Mouse (Mus musculus) forebrain, embryonic 13.5 days (tissue): ENCODE data around the gene Prkch. TPM values are rescaled to one million over a fixed set of nuclear protein-coding genes. Genes with fewer than 3 reads are reported as not detected.
A peak's percentile ranks its signal among the peaks of the same experiment; 100 is the strongest.

Source experiments
- ATAC-seq: fragments of 200-750 bp; cut with Nextera tagmentation; 2 replicates; pipeline ENCODE4 v1.8.0; 2017
- H3K27ac ChIP-seq: fragments of 300-500 bp; sonication (generic); 2 replicates; pipeline ENCODE4 v1.5.1; 2015; ENCODE audit warnings: inconsistent platforms, mild to moderate bottlenecking, moderate library complexity
- H3K27me3 ChIP-seq: fragments of 300-500 bp; sonication (generic); 2 replicates; pipeline ENCODE4 v1.6.1; 2015; ENCODE audit warnings: mild to moderate bottlenecking, inconsistent platforms
- H3K36me3 ChIP-seq: fragments of 300-500 bp; sonication (generic); 2 replicates; pipeline ENCODE4 v1.6.1; 2015; ENCODE audit warnings: mild to moderate bottlenecking, inconsistent platforms; ENCODE audit not compliant: poor library complexity, severe bottlenecking
- H3K4me1 ChIP-seq: fragments of 300-500 bp; sonication (generic); 2 replicates; pipeline ENCODE4 v1.6.1; 2015; ENCODE audit warnings: inconsistent platforms
- H3K4me2 ChIP-seq: fragments of 300-500 bp; sonication (generic); 2 replicates; pipeline ENCODE4 v1.6.1; 2015; ENCODE audit warnings: inconsistent platforms, mild to moderate bottlenecking, moderate library complexity
- H3K4me3 ChIP-seq: fragments of 300-500 bp; sonication (generic); 2 replicates; pipeline ENCODE4 v1.5.1; 2015; ENCODE audit warnings: mild to moderate bottlenecking, inconsistent platforms
- H3K9ac ChIP-seq: fragments of 300-500 bp; sonication (generic); 2 replicates; pipeline ENCODE4 v1.6.1; 2015; ENCODE audit warnings: mild to moderate bottlenecking, inconsistent platforms
- H3K9me3 ChIP-seq: fragments of 300-500 bp; sonication (generic); replicated peaks from 2 replicates; pipeline ENCODE4 v1.6.1; 2016; ENCODE audit warnings: inconsistent platforms
- WGBS: fragments of 180-500 bp; shearing (Covaris S2); methylation state at CpG from one replicate; pipeline ENCODE4 v1.1.7; 2015; 5-methylcytosine and 5-hydroxymethylcytosine counted together
- polyA plus RNA-seq: library from polyadenylated mRNA; unstranded; fragments of >200 nt; fragmentation: Nextera tagmentation; extraction: Ambion mirVana; gene quantifications from 2 replicates; pipeline ENCODE4 v1.2.1, GENCODE M21; 2015

The Prkch gene
- polyA plus RNA-seq, 1 experiment from 2014 or later, result 3.1 TPM

- WGBS, result 74% methylated on average over 10 of the region's 10 CpGs
- no peaks in the 10 kb centered on the region for H3K4me1 ChIP-seq
- H3K36me3 ChIP-seq, result no peaks in the 10 kb centered on the region
- no peaks in the 10 kb centered on the region for H3K27me3 ChIP-seq
- no peaks in the 10 kb centered on the region for H3K9me3 ChIP-seq
- no peak for ATAC-seq
- H3K9ac ChIP-seq, result no peak overlapping the region
- H3K4me2 ChIP-seq, result no peak overlapping the region
- no peak overlapping the region for H3K27ac ChIP-seq
- H3K4me3 ChIP-seq, result no peak overlapping the region
Observed at GRCm38 (mm10) chr12:73802379-73803057, 217.9 kb downstream of the Prkch start.

GRCm38 (mm10) chr12:73803946-73804345 is 219.3 kb downstream of the Prkch start:
- H3K4me1 ChIP-seq, result no peaks in the 10 kb centered on the region
- no peak overlapping the region for H3K9ac ChIP-seq
- H3K9me3 ChIP-seq, result no peaks in the 10 kb centered on the region
- H3K4me2 ChIP-seq, result no peak overlapping the region
- H3K27ac ChIP-seq, result no peak overlapping the region
- 91% methylated on average over 4 of the region's 4 CpGs for WGBS
- ATAC-seq, result no peak
- H3K27me3 ChIP-seq, result no peaks in the 10 kb centered on the region
- H3K36me3 ChIP-seq, result no peaks in the 10 kb centered on the region
- no peak overlapping the region for H3K4me3 ChIP-seq

- peaks cover 7% of the 10 kb centered on the region; the same call in 1 of the 2 replicates for H3K4me1 ChIP-seq
- H3K4me3 ChIP-seq, result no peak overlapping the region
- H3K36me3 ChIP-seq, result no peaks in the 10 kb centered on the region
- H3K27me3 ChIP-seq, result no peaks in the 10 kb centered on the region
- H3K9me3 ChIP-seq, result no peaks in the 10 kb centered on the region
- WGBS, result 54% methylated on average over 3 of the region's 3 CpGs
- no peak overlapping the region for H3K27ac ChIP-seq
- H3K4me2 ChIP-seq, result no peak overlapping the region
- ATAC-seq, result no peak
- H3K9ac ChIP-seq, result no peak overlapping the region
Observed at GRCm38 (mm10) chr12:73805541-73805940, 220.9 kb downstream of the Prkch start.

DNA sequence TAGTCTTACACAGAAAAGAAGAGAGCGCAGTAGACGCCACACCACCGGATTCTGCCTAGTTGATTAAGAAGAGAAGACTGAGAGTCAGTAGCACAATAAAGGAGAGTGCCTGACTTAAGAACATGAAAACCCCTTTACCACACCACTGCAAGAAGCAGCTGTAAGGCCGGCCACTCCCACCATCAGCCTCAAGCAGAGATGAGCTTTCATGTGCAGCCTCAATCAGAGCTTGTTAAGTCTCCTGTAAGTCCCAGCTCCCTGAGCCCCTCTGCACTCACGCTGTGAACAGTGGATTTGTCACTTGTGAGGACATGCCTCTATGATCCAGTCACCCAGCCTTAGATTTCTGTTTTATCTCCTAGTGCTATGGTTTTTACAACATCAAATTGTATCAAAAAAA is 221.4 kb downstream of the Prkch start:
- Histone ChIP-seq H3K27me3 (no peaks in the 10 kb centered on the region), H3K4me3 (no peak overlapping the region), H3K9ac (no peak overlapping the region), H3K36me3 (no peaks in the 10 kb centered on the region), H3K4me2 (no peak overlapping the region), H3K9me3 (no peaks in the 10 kb centered on the region), H3K27ac (no peak overlapping the region), H3K4me1 (peaks cover 11% of the 10 kb centered on the region)
- ATAC-seq, result no peak
- 25% methylated on average over 5 of the region's 5 CpGs for WGBS

DNA sequence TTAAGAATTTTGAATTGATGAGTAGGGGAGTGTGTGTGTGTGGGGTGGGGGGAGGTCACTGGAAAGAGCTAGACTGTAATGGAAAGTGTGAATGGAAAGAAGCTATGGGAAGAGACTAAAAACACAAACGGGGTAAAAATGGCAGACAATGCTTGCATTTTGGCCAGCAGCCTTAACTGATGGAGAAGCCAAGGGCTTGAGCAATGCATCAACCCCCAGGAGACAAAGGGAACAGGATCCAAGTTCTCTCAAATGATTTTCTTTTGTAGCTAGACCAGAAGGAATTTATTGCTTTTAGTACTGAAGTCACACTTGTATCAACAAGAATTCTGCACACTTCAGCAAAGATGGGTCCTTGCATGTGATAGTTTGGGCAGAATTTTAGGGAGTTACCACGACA is 222.6 kb downstream of the Prkch start:
- H3K27ac ChIP-seq, result no peak overlapping the region
- H3K4me2 ChIP-seq, result no peak overlapping the region
- no peak overlapping the region for H3K4me3 ChIP-seq
- ATAC-seq, result no peak
- H3K9me3 ChIP-seq, result no peaks in the 10 kb centered on the region
- H3K27me3 ChIP-seq, result no peaks in the 10 kb centered on the region
- H3K4me1 ChIP-seq, result peaks cover 12% of the 10 kb centered on the region
- H3K9ac ChIP-seq, result no peak overlapping the region
- WGBS, result 85% methylated on average over 2 of the region's 2 CpGs
- no peaks in the 10 kb centered on the region for H3K36me3 ChIP-seq

- Histone ChIP-seq H3K9ac (no peak overlapping the region), H3K4me2 (no peak overlapping the region), H3K4me1 (peaks cover 12% of the 10 kb centered on the region), H3K9me3 (no peaks in the 10 kb centered on the region), H3K4me3 (no peak overlapping the region), H3K27me3 (no peaks in the 10 kb centered on the region), H3K36me3 (no peaks in the 10 kb centered on the region), H3K27ac (no peak overlapping the region)
- WGBS, result 50% methylated on average over 13 of the region's 13 CpGs
- peak; percentile 63; the same call in 1 of the 2 replicates for ATAC-seq
Observed at GRCm38 (mm10) chr12:73810041-73810795, 225.6 kb downstream of the Prkch start.

- no peak overlapping the region for H3K9ac ChIP-seq
- no peaks in the 10 kb centered on the region for H3K9me3 ChIP-seq
- 64% methylated on average over 5 of the region's 5 CpGs for WGBS
- H3K27me3 ChIP-seq, result no peaks in the 10 kb centered on the region
- H3K27ac ChIP-seq, result no peak overlapping the region
- H3K4me3 ChIP-seq, result no peak overlapping the region
- no peaks in the 10 kb centered on the region for H3K36me3 ChIP-seq
- no peak overlapping the region for H3K4me2 ChIP-seq
- H3K4me1 ChIP-seq, result peaks cover 12% of the 10 kb centered on the region
- ATAC-seq, result no peak; the same call in 1 of the 2 replicates
Observed at GRCm38 (mm10) chr12:73810903-73811302, 226.3 kb downstream of the Prkch start.

DNA sequence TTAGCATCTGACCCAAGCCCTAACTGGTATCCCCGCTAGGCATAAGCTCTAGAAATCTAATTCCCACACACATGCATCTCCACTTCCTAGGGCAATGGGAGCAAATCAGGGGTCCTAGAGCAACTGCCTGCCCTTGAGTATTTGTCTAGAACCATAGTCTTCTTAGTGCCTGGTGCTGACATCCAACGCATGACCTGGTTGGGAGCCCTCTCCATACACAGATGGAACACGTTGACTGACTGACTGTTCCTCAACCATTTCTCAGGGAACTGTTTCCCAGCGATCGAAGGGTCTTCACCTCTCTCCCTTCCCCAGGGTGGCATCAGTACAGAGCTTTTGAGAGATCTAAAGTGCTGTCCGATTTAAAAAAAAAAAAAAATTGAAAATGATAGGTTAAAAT is 227.6 kb downstream of the Prkch start:
- Histone ChIP-seq H3K27me3 (no peaks in the 10 kb centered on the region), H3K27ac (no peak overlapping the region), H3K36me3 (no peaks in the 10 kb centered on the region), H3K4me2 (no peak overlapping the region), H3K9ac (no peak overlapping the region), H3K4me3 (no peak overlapping the region), H3K9me3 (no peaks in the 10 kb centered on the region), H3K4me1 (peaks cover 12% of the 10 kb centered on the region)
- WGBS, result 88% methylated on average over 6 of the region's 6 CpGs
- ATAC-seq, result no peak

- Histone ChIP-seq H3K27ac (no peak overlapping the region), H3K4me3 (no peak overlapping the region), H3K9ac (no peak overlapping the region), H3K4me2 (no peak overlapping the region), H3K27me3 (no peaks in the 10 kb centered on the region), H3K9me3 (no peaks in the 10 kb centered on the region), H3K4me1 (peaks cover 12% of the 10 kb centered on the region), H3K36me3 (no peaks in the 10 kb centered on the region)
- 73% methylated on average over 11 of the region's 11 CpGs for WGBS
- ATAC-seq, result no peak
Observed at GRCm38 (mm10) chr12:73813016-73813900, 228.7 kb downstream of the Prkch start.

GRCm38 (mm10) chr12:73814056-73814735 is 229.6 kb downstream of the Prkch start:
- Histone ChIP-seq H3K4me1 (peaks cover 12% of the 10 kb centered on the region), H3K27ac (no peak overlapping the region), H3K9ac (no peak overlapping the region), H3K27me3 (no peaks in the 10 kb centered on the region), H3K4me2 (no peak overlapping the region), H3K36me3 (no peaks in the 10 kb centered on the region), H3K4me3 (no peak overlapping the region), H3K9me3 (no peaks in the 10 kb centered on the region)
- ATAC-seq, result no peak
- 92% methylated on average over 5 of the region's 5 CpGs for WGBS

DNA sequence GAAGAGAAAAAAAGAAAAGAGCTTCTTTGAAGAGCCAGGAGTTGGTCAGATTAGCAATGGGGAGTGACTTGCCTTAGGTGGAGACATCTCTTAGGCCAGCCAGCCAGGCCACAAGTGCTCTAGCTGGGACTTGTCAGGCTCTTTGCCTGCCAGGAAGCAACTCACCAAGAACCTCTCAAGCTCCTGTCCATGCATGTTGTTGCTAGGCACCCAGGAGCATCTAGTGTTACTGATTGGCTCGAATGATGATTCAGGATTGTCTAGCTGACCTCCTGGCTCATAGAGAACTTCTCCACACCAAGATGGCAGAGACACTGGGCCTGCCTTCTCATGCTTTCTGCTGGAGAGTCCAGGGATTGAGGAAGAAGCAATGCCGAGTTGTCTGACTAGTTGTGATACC is 230.3 kb downstream of the Prkch start:
- H3K4me2 ChIP-seq, result no peak overlapping the region
- 79% methylated on average over 2 of the region's 2 CpGs for WGBS
- H3K9me3 ChIP-seq, result no peaks in the 10 kb centered on the region
- peaks cover 12% of the 10 kb centered on the region for H3K4me1 ChIP-seq
- ATAC-seq, result no peak
- H3K27ac ChIP-seq, result no peak overlapping the region
- no peak overlapping the region for H3K9ac ChIP-seq
- H3K27me3 ChIP-seq, result no peaks in the 10 kb centered on the region
- no peak overlapping the region for H3K4me3 ChIP-seq
- no peaks in the 10 kb centered on the region for H3K36me3 ChIP-seq
